Comparison of ENCODE assay signal across 8 mouse cellular contexts in genomic region chr19:57612179-57612472, GRCm38 (mm10). TPM values are rescaled to one million over a fixed set of nuclear protein-coding genes. Genes with fewer than 3 reads are reported as not detected.
DNase-seq lines count a peak whose midpoint lies in the region; ATAC-seq lines count a peak whose summit lies in the region.

No protein-coding gene starts in this region.

- intact Hi-C loops in heart, postnatal 25 days (cut with DNase I), result no loop called here
- intact Hi-C loops in gastrocnemius, postnatal 36 days (cut with DNase I), result no loop called here

- H3K9me3 ChIP-seq in heart, embryonic 13.5 days, result no peaks in the 10 kb centered on the region
- no peaks in the 10 kb centered on the region for H3K9me3 ChIP-seq in heart, embryonic 16.5 days (replicated peaks; ENCODE audit: control insufficient read depth, low read length)
- no peaks in the 10 kb centered on the region for H3K9me3 ChIP-seq in midbrain, embryonic 10.5 days (replicated peaks)

- H3K36me3 ChIP-seq in heart, embryonic 13.5 days, result no peaks in the 10 kb centered on the region
- no peaks in the 10 kb centered on the region for H3K36me3 ChIP-seq in heart, embryonic 16.5 days (ENCODE audit: control insufficient read depth, insufficient read depth)
- H3K36me3 ChIP-seq in midbrain, embryonic 10.5 days, result no peaks in the 10 kb centered on the region

- H3K27me3 ChIP-seq in heart, embryonic 13.5 days (replicated peaks), result no peaks in the 10 kb centered on the region
- no peaks in the 10 kb centered on the region for H3K27me3 ChIP-seq in heart, embryonic 16.5 days (ENCODE audit: control insufficient read depth, insufficient read depth, low read length)
- H3K27me3 ChIP-seq in midbrain, embryonic 10.5 days (ENCODE audit: low read depth, poor library complexity, severe bottlenecking), result no peaks in the 10 kb centered on the region

- no peak for ATAC-seq in heart, embryonic 13.5 days (ENCODE audit: extremely low read depth, insufficient number of reproducible peaks, low FRiP score, low TSS enrichment)
- ATAC-seq in heart, embryonic 16.5 days (replicated peaks; ENCODE audit: extremely low read depth, insufficient read depth, low FRiP score), result no peak

- peak overlapping the region; percentile 94 for H3K4me3 ChIP-seq in heart, embryonic 13.5 days
- H3K4me3 ChIP-seq in heart, embryonic 16.5 days (ENCODE audit: low read length), result peak overlapping the region; percentile 94
- H3K4me3 ChIP-seq in midbrain, embryonic 10.5 days, result peak overlapping the region; percentile 70

- 7% methylated on average over 2 of the region's 2 CpGs for WGBS in heart, embryonic 13.5 days
- WGBS in heart, embryonic 16.5 days, result 4% methylated on average over 2 of the region's 2 CpGs
- 24% methylated on average over 2 of the region's 2 CpGs for WGBS in midbrain, embryonic 10.5 days

- H3K4me1 ChIP-seq in heart, embryonic 13.5 days, result peaks cover 29% of the 10 kb centered on the region
- peaks cover 11% of the 10 kb centered on the region for H3K4me1 ChIP-seq in heart, embryonic 16.5 days (ENCODE audit: control insufficient read depth, insufficient read depth, low read length)
- H3K4me1 ChIP-seq in midbrain, embryonic 10.5 days, result peaks cover 47% of the 10 kb centered on the region

- H3K9ac ChIP-seq in heart, embryonic 13.5 days, result peak overlapping the region; percentile 96
- peak overlapping the region; percentile 92 for H3K9ac ChIP-seq in heart, embryonic 16.5 days (ENCODE audit: low read length)

- peak overlapping the region; percentile 96 for H3K4me2 ChIP-seq in heart, embryonic 13.5 days
- peak overlapping the region; percentile 98 for H3K4me2 ChIP-seq in heart, embryonic 16.5 days (ENCODE audit: low read depth, low read length)

- H3K27ac ChIP-seq in heart, embryonic 13.5 days (replicated peaks), result 0 out of 2 replicates have a peak overlapping the region, but pooled peaks have one; percentile 95
- H3K27ac ChIP-seq in heart, embryonic 16.5 days (ENCODE audit: low read length), result no peak overlapping the region
- no peak overlapping the region for H3K27ac ChIP-seq in midbrain, embryonic 10.5 days (replicated peaks)

- DNase-seq in heart, postnatal 25 days (ENCODE audit: low spot score), result no peak
- peak; percentile 36 for DNase-seq in adipocyte (ENCODE audit: low spot score)
- DNase-seq in midbrain, embryonic 10.5 days (ENCODE audit: low spot score), result no peak
- no peak for DNase-seq in testis, postnatal 10 days (ENCODE audit: low spot score)
- no peak for DNase-seq in left cerebral cortex, adult 9 months (ENCODE audit: low spot score in 2 of 2)
- no peak for DNase-seq in gastrocnemius, postnatal 36 days

RNA-seq across cellular contexts. Expression of gene Atrnl1, which starts 1.3 kb away (rescaled TPM):
- polyA plus RNA-seq in heart, embryonic 13.5 days (2015; fragmentation: Nextera tagmentation; extraction: Ambion mirVana), result 2.6 and 2.8 TPM in 2 replicates
- 10 to 100 TPM; 13.8 to 16.1 TPM for total RNA-seq in heart, postnatal 25 days (2021)
- 2.6 and 3.0 TPM in 2 replicates for polyA plus RNA-seq in heart, embryonic 16.5 days (2015; fragmentation: Nextera tagmentation; extraction: Ambion mirVana)
- polyA plus RNA-seq in midbrain, embryonic 10.5 days (2016; fragmentation: Nextera tagmentation; extraction: Ambion mirVana), result 3.0 and 4.1 TPM in 2 replicates
- 1 to 10 TPM; 6.4 to 6.8 TPM for total RNA-seq in gastrocnemius, postnatal 36 days (2021)
